16 mouse cellular contexts compared by ENCODE assay signal in the genomic region with DNA sequence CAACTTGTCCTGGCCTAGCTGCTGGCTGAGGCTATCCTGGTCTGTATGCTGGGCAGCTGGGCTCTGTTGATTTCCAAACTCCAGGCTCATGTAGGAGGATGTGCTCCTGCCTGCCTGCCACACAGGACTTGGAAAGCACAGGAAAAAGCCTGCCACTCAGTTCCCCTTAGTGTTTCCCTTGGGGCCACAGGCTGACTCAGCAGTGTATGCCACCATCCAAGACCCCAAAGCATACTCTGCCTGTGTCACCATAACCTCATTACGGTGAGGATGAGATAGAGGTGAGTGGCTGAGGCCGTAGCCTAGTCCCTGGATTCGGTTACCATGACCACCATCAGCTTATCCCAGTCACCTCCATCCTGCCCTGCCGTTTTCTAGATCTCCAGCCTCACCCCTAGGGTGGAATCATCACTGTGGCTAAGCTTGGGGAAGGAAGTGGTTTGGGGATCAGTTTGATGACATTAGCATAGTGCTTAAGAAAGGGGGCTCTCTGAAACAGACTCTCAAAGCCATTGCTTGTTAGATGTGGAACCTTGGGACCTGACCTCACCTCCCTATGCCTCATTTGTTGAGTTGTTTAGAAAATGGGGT. TPM values are rescaled to one million over a fixed set of nuclear protein-coding genes. Genes with fewer than 3 reads are reported as not detected.
DNase-seq lines count a peak whose midpoint lies in the region; ATAC-seq and TF ChIP-seq lines count a peak whose summit lies in the region.
"Had no signal": no experiment of that assay in that cellular context is flagged by ENCODE, and none has a peak within 500 bp of the region (broad histone marks: within the 10 kb centered on the region; RNA-seq: fewer than 3 reads in every experiment).

No protein-coding gene starts in this region.

- ATAC-seq in neural tube, embryonic 13.5 days (ENCODE audit: low read depth), result peak; percentile 23; the same call in 1 of the 2 replicates
- no peak for ATAC-seq in neural tube, embryonic 15.5 days (ENCODE audit: low FRiP score)
- ATAC-seq in megakaryocyte, adult 5-6 weeks (ENCODE audit: poor library complexity, severe bottlenecking), result peak; percentile 34; the same call in 1 of the 2 replicates
- ATAC-seq: liver, postnatal 0 days had no signal

- H3K4me2 ChIP-seq in neural tube, embryonic 13.5 days, result no peak overlapping the region
- H3K4me2 ChIP-seq in neural tube, embryonic 15.5 days, result no peak overlapping the region
- H3K4me2 ChIP-seq: hindbrain, embryonic 12.5 days; limb, embryonic 12.5 days had no signal

- H3K9ac ChIP-seq in neural tube, embryonic 13.5 days, result no peak overlapping the region
- no peak overlapping the region for H3K9ac ChIP-seq in neural tube, embryonic 15.5 days (replicated peaks)
- H3K9ac ChIP-seq: hindbrain, embryonic 12.5 days; limb, embryonic 12.5 days; liver, postnatal 0 days had no signal

- intact Hi-C loops in gastrocnemius, adult 2 months (cut with DNase I), result no loop called here
- intact Hi-C loops in left cerebral cortex, postnatal 25 days (cut with DNase I), result no loop called here

- no peaks in the 10 kb centered on the region; the same call in 1 of the 2 replicates for H3K36me3 ChIP-seq in neural tube, embryonic 13.5 days
- no peaks in the 10 kb centered on the region; the same call in 1 of the 2 replicates for H3K36me3 ChIP-seq in neural tube, embryonic 15.5 days
- H3K36me3 ChIP-seq: hindbrain, embryonic 12.5 days had no signal

- H3K4me3 ChIP-seq in gastrocnemius, adult 2 months, result no peak overlapping the region
- H3K4me3 ChIP-seq in neural tube, embryonic 13.5 days, result no peak overlapping the region
- H3K4me3 ChIP-seq in neural tube, embryonic 15.5 days (replicated peaks), result no peak overlapping the region
- H3K4me3 ChIP-seq: forebrain, embryonic 10.5 days; hindbrain, embryonic 12.5 days; limb, embryonic 12.5 days; midbrain, embryonic 10.5 days had no signal

- H3K27me3 ChIP-seq in neural tube, embryonic 13.5 days, result no peaks in the 10 kb centered on the region
- no peaks in the 10 kb centered on the region for H3K27me3 ChIP-seq in neural tube, embryonic 15.5 days (replicated peaks)
- H3K27me3 ChIP-seq: hindbrain, embryonic 12.5 days; limb, embryonic 12.5 days had no signal

- H3K4me1 ChIP-seq in neural tube, embryonic 13.5 days (replicated peaks), result peaks cover 7% of the 10 kb centered on the region
- no peaks in the 10 kb centered on the region for H3K4me1 ChIP-seq in neural tube, embryonic 15.5 days
- H3K4me1 ChIP-seq: limb, embryonic 12.5 days had no signal

- 80% methylated on average over 4 of the region's 4 CpGs for WGBS in neural tube, embryonic 13.5 days
- WGBS in neural tube, embryonic 15.5 days, result 86% methylated on average over 4 of the region's 4 CpGs

- no peak for TF ChIP-seq CTCF in gastrocnemius, adult 2 months (IDR thresholded peaks at IDR 0.05)

- H3K27ac ChIP-seq in gastrocnemius, adult 2 months, result peak overlapping the region; percentile 86
- H3K27ac ChIP-seq in neural tube, embryonic 13.5 days (replicated peaks), result no peak overlapping the region
- no peak overlapping the region for H3K27ac ChIP-seq in neural tube, embryonic 15.5 days (replicated peaks)
- H3K27ac ChIP-seq: hindbrain, embryonic 12.5 days; midbrain, embryonic 10.5 days had no signal

- no peaks in the 10 kb centered on the region for H3K9me3 ChIP-seq in neural tube, embryonic 13.5 days
- H3K9me3 ChIP-seq in neural tube, embryonic 15.5 days (replicated peaks), result no peaks in the 10 kb centered on the region
- H3K9me3 ChIP-seq: forebrain, embryonic 10.5 days; hindbrain, embryonic 12.5 days; limb, embryonic 12.5 days; midbrain, embryonic 10.5 days had no signal

- no peak for DNase-seq in gastrocnemius, adult 2 months
- no peak for DNase-seq in gastrocnemius, postnatal 10 days
- DNase-seq in adrenal gland, postnatal 36 days, result no peak
- DNase-seq in left cerebral cortex, postnatal 25 days (ENCODE audit: low spot score in 2 of 2), result no peak
- DNase-seq: heart, adult 18-20 months; kidney, postnatal 10 days; liver, postnatal 0 days; lung, postnatal 10 days; right cerebral cortex, adult 18-20 months had no signal

RNA-seq across cellular contexts. Expression of a gene that starts 59.4 kb away (rescaled TPM):
- total RNA-seq in gastrocnemius, adult 2 months (2021), result 100 to 1,000 TPM; 251 to 256 TPM
- total RNA-seq in gastrocnemius, postnatal 10 days (2021), result 100 to 1,000 TPM; 127 to 167 TPM
- 4.7 and 5.5 TPM in 2 replicates for polyA plus RNA-seq in neural tube, embryonic 13.5 days (2015; fragmentation: Nextera tagmentation; extraction: Ambion mirVana)
- polyA plus RNA-seq in neural tube, embryonic 15.5 days (2015; fragmentation: Nextera tagmentation; extraction: Ambion mirVana), result 7.4 and 11.5 TPM in 2 replicates
- total RNA-seq in megakaryocyte, adult 5-6 weeks (2015), result 3.6 and 7.2 TPM in 2 replicates
- 5.4 and 14.4 TPM in 2 replicates for total RNA-seq in megakaryocyte, adult 5-6 weeks (2017)
- total RNA-seq in adrenal gland, postnatal 36 days (2021), result 10 to 100 TPM; 45.2 to 72.8 TPM
- 1 to 10 TPM; 1.3 to 2.5 TPM for total RNA-seq in left cerebral cortex, postnatal 25 days (2021)
